Mouse (Mus musculus) adrenal gland, postnatal 10 days (tissue): ENCODE measurements around the gene Wars2. TPM values are rescaled to one million over a fixed set of nuclear protein-coding genes. Genes with fewer than 3 reads are reported as not detected.

Experiments used
- DNase-seq: peaks from one replicate; pipeline ENCODE4 v3.0.0; 2021; ENCODE audit warnings: mixed read lengths
- long read RNA-seq, 2 experiments: library from polyadenylated mRNA; stranded (forward); transcript quantifications; one replicate each; pipeline ENCODE4 v2.0.0; 2021
- total RNA-seq, 2 experiments: library from RNA; stranded (reverse); gene quantifications; 2 replicates each; pipeline ENCODE4 v1.2.3; 2021

The Wars2 gene
- 10 to 100 TPM; 11.4 to 12.6 TPM for total RNA-seq
- long read RNA-seq, experiment 1, full-length matches to known transcripts = 6 of 10 reads
- long read RNA-seq, experiment 1, partial matches to known transcripts = 4 of 10 reads
- long read RNA-seq, experiment 1, other reads (novel, unspliced or antisense) = 0 of 10 reads
- long read RNA-seq, experiment 2, full-length matches to known transcripts = 10 of 12 reads
- long read RNA-seq, experiment 2, partial matches to known transcripts = 1 of 12 reads
- long read RNA-seq, experiment 2, other reads (novel, unspliced or antisense) = 1 of 12 reads

DNA sequence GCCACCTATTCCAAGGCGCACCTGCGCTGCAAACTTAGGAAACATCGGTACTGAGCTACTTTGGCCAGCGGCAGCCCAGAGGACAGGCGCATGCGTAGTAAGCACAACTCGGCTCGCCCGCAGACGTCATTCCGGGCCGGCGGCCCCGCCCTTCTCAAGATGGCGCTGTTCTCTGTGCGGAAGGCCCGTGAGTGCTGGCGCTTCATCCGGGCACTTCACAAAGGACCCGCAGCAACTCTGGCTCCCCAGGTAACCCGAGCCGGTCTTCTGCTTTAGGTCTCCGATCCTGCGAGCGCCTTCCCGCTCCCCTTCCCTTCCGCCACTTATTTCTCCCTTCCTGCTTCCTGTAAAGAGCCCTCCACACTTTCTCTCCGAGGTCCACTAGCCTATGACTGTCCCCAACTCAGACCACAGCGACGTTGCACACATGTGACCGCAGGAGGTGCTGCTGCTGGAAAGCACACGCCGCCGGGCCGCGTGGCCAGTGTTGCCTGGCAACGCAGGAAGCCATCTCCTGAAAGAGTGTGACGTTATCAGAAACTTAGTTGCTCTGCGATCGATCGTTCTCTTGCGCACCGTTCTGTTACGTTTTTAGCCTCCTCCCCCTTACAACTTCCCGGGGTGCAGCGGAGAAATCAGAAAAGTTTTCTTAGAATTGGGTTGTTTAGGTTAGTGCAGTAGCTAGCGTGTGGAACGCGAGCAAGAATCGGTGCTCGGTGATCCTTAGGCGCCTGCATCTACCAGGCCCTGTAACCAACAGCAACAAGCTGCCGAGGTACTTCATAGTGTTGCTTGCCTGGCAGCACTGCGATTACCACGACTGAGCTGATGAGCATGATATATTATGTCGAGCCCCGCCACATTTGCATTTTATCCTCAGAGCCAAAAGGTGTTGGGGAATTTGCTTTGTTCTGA is at the start of gene Wars2:
Wars2 (plus strand) TSS at position 129 of the 915 bp plus-strand sequence.
- DNase-seq = peak; percentile 95

DNA sequence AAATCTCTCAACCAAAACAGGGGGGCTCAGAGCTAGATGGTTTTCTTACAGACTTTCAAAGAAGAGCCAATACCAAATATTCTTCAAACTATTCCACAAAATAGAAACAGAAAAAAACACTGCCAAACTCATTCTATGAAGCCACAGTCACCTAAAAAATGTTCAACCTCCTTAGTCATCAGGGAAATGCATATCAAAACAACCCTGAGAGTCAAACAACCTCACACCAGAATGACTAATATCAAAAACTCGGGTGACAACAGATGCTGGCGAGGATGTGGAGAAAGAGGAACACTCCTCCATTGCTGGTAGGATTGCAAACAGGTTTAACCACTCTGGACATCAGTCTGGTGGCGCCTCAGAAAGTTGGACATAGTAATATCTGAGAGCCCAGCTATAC is 44.1 kb upstream of the Wars2 start:
- no peak for DNase-seq

- no peak for DNase-seq
These were observed 30.3 kb upstream of the Wars2 start for GRCm38 (mm10) chr3:99110353-99111213.

- no peak for DNase-seq
These were observed 29.7 kb upstream of the Wars2 start for GRCm38 (mm10) chr3:99111214-99111608.

DNA sequence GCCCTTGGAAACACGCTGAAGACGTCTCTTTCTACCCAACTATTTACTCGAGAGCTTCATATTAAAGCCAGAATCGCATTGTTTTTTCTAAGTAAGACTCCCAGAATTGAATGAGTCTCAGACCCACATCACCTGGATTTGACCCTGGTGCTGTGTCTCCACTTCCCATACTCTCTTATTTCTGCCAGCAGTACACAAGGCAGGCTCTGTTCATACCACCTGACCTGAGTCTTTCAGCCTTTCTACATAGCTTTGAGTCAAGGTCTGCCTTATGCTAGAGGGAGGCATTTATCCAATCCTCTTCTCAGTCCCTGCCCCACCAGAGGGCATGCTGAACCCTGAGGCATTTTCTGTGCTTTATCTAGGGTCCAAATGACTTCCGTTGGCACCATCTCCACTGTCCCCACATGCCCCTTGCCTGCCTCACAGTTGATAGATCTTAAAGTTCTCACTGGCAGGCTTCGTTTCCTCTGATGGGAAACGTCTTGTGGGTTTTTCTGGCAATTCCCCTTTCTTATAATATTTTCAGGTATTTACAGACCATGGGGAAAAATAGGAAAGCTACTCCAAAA is 27.5 kb upstream of the Wars2 start:
- no peak for DNase-seq

DNA sequence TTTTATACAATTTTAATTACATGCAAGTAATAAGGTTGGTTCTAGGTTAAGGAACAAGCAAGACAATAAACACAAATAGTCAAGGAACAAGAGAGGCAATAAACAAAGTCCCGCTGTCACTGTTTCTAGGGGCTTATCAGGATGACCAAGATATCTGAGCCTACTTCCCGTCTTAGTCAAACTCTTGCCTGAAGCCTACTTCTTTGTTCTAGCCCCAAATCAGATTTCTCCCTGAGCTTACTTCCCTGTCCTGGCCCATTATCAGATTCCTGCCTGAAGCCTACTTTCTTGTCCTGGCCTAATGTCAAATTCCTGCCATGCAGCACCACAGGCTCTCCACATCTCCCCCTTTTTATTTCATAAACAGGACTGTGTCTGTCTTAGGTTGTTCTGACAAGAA is 19.9 kb upstream of the Wars2 start:
- DNase-seq = no peak

DNA sequence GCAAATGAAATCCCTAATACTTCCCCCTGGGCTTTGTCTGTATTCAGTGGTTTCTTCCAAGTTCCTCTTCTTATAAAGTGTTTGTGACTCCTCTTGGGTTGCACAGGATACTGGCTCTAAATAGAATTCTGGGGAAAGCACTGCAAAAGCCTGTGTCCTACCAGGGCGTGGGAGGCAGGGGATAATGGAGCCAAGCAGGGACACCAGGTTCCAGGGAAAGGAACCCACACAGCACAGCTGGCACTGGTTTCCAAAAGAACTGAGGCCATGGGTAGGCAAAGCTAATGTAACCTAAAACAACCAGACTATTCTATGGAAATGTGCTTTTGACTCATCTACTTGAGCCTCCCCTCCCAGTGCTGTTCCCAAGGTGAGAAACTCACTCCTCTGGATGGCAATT is 10.3 kb upstream of the Wars2 start:
- DNase-seq = no peak

DNA sequence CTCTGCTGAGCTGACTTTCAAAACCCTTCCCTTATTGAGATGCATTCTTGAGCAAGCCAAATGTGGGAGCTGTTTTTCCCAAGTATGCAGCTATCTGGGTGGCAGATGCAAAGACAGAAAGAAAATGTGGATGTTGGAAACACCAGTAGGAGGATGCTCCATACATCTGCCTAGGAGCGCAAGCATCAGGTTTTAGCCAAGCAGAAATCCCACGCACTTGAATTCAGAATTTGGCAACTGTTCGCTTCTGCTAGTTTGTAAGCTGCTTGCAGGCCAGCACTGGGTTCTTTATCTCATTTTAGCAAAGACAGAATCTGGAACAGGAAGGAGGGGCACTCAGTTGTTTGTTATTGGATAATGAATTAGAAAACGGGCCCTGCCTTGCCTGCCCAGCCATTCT is 8.9 kb upstream of the Wars2 start:
- no peak for DNase-seq

DNA sequence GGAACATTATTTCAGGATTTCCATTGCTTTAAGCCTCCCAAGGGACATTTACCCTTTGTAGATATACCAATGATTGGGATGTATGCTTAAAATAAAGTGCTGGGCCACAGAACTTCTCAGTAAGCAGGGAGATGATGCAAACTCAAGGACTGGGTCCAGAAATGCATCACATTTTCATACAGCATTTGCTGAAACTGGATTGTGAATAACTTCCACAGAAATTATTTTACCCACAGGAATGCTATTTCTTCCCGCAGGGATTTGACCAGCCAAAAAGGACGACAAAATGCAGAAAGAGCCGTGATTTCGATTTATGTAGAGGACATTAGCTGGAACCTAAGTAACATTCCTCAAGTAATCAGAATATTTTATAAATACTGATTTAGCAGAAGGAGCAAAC is 7.0 kb upstream of the Wars2 start:
- DNase-seq = no peak

- no peak for DNase-seq
These were observed 7.0 kb downstream of the Wars2 start for GRCm38 (mm10) chr3:99147886-99148285.

DNA sequence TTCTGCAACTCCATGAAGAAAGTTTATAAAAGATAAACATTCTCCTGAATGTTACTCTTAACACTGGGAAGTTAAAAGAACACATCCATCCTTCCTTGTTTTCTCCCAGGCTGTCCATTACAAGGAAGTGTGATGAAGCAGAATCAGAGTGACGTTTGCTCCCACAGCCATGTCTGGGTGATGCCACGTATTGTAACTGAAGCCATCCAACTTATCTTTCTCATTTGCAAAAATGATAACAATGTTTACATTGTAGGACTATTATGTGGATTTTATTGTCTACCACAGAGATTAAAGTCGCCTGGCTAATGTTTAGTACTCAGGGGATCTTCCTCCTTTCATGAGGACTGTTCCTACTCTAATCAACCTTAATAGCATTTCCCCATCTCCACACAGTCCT is 8.2 kb downstream of the Wars2 start:
- no peak for DNase-seq

DNA sequence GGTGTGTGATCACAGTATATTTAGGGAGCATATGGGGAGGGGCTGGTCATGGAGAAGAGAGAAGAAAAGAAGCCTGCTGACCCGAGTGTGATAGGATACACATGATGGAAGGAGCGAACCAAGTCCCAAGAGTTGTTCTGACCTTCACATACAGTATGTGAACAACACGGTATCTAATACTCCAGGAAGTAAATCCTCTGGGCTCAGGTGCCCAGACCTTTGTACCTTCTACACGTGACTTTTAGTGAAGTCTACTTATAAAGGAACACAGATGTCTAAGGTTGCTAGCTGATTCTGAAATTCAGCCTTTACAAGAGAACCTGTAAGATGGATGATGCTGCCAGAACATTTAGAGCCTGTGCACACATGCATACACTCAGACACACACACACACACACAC is 15.4 kb downstream of the Wars2 start:
- DNase-seq = no peak

GRCm38 (mm10) chr3:99156987-99157386 is 16.1 kb downstream of the Wars2 start:
- no peak for DNase-seq

DNA sequence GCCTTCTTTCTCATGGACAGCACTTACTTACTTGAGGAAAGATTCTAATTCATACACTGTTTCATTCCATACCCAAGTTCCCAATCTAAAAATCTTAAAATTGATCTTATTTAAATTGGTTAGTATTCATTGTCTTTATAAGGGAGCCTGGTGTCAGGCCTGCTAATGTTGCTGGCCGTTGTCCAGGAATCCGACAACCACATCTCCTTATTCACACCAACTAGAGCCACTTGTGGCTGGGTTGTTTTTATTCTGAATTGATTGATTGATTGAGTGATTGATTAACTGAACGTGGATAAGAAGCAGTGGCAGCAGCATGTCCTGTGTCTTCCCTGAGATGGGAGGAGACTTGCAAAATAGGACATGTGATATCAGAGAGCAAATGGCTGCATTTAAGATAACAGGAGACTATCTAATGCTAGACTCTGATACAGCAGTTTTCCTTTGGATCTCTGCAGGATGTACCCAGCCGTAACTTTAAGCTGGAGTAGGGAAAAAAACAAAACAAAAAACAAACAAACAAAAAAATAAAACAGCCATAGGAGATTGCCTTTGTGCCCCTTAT is 16.7 kb downstream of the Wars2 start:
- no peak for DNase-seq

DNA sequence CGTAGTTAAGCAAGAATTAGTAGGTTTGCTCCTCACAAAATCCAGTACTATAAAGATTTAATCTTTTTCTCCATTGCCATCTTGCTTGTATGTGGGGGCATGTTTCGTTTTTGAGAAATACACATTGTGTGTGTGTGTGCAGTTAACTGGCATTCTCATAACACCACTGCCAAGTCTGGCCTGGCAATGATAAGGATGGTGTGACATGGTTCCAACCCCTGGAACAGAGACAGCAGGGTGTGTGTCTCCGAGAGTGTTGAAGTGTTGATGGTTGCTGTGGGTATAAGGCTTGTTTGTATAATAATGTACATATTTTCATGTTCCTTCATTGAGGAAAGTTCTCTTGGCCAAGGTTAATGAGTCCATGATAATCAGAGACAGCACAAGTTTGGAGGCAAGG is 19.1 kb downstream of the Wars2 start:
- DNase-seq = no peak

GRCm38 (mm10) chr3:99162191-99162590 is 21.3 kb downstream of the Wars2 start:
- no peak for DNase-seq

DNA sequence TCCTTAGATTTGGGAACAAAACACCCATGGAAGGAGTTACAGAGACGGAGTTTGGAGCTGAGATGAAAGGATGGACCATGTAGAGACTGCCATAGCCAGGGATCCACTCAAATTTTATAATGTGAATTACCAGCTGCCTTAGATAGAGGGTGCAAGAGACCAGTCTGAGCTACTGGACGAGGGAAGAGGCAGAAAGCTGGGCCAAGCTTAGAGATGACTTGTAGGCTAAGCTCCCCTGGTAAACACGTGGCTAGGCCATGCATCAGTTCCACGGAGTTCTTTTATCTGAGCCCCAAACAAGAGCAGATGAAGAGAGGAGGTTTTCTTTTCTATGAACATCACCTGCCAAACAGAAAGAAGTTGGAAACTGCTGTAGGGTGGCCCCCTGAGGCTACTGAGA is 26.9 kb downstream of the Wars2 start:
- DNase-seq = no peak

- DNase-seq = no peak
These were observed 32.3 kb downstream of the Wars2 start for GRCm38 (mm10) chr3:99173178-99173577.

DNA sequence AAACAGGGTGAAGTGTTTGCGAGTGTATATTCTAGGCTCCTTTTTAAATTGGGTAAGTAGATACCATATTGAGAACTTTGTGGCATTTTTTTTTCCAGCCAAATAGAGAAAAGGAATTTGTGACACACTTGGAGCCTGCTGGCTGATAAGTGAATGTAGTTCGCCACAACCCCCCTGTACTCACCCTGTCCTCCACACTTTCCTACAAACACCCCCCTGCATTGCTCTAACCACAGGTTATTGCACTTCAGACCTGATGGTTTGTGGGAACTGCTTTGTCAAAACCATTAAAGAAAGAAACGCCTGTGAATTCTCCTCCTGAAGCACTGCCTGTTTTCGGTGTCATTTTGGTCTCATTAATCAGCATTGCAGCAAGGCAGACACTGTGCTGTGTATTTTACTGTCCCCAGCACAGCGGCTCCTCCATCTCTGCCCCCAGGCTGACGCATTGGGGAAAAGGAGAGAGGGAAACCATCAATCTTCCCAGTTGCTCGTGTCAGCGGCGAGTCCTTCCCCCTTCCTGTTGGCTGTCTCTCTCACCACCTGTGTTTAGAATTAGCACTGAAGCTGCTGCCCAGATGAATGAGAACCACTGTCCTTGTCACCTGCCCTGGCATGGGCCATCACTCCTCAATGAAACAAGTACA is 33.9 kb downstream of the Wars2 start:
- no peak for DNase-seq

- DNase-seq = no peak
These were observed 42.6 kb downstream of the Wars2 start for GRCm38 (mm10) chr3:99183355-99184016.

- no peak for DNase-seq
These were observed 43.5 kb downstream of the Wars2 start for GRCm38 (mm10) chr3:99184373-99184772.
